Mouse (Mus musculus) left cerebral cortex, postnatal 14 days (tissue): ENCODE data around the gene Impdh1. TPM values are rescaled to one million over a fixed set of nuclear protein-coding genes. Genes with fewer than 3 reads are reported as not detected.

Experiments
- DNase-seq, 2 experiments: peaks; one replicate each; pipeline ENCODE4 v3.0.0; 2021 to 2022; ENCODE audit warnings: low spot score in 2 of 2, mixed read lengths in 1 of 2
- intact Hi-C: fragments of 180-260 bp; cut with DNase I; formaldehyde crosslinking; loops from one replicate; pipeline ENCODE4 v1.15.1; 2025
- total RNA-seq, 2 experiments: library from RNA; stranded (reverse); gene quantifications; 2 replicates each; pipeline ENCODE4 v1.2.3; 2021

Gene Impdh1
- total RNA-seq, 2 experiments from 2014 or later, result 86.5 to 99.2 TPM

DNA sequence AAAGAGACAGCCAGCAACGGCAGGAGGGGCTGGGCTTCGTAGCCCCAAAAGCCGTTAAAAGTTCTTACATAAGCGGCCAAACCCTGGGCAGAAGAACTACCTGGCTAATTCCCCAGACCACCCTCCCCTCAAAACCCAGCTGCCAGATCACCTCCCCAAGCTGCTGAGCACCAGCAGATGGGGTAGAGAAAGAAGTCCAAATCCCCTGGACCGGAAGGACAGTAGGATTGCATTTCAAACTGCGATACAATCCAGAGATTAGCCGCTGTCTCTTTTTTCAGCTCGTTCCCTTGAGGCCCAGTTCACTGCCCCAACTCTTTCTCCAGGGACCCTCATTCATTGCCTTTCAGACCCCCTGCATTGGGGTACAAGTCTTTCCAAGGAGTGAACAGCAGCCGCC is 983 bp downstream of the Impdh1 start:
- no peak for DNase-seq
- intact Hi-C loops, result no loop called here

DNA sequence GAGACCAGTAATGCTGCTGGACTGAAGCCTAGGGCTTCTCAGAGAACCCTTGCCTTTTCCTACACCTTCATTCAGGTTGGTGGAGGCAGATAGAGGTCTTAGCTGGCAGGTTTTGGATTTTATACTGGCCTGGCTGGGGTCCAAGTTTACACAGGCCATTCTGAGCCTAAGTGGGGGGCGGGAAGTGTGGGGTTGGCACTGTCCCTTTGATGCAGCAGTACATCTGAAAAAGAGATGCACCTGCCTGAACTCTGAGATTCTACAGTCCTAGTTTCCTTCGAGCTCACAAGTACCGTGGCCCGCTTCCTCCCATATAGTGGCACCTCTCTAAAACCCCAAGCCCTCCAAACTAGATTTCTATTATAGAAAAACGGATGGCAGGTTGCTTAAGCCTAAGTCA is 1.4 kb downstream of the Impdh1 start:
- no peak for DNase-seq
- intact Hi-C loops, result no loop called here

DNA sequence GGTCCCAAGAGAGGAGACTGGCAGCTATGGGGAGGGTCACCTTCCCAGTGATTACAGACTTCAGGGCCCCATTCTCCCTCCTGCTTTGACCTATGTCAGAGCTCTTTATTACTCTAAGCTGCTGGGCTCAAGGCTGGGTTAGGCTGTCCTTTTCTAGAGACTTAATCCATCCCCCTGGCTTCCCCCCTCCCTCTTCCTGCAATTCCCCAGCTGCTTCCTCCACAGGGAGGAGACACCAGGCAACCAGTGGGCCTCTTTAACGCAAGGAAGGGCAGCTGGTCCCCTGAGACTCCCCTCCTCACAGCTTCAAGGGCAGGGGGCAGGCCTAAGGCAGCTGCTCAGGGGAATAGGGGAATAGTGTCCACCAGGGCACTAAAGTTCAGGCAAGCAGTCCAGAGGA is 1.9 kb downstream of the Impdh1 start:
- DNase-seq, result no peak

DNA sequence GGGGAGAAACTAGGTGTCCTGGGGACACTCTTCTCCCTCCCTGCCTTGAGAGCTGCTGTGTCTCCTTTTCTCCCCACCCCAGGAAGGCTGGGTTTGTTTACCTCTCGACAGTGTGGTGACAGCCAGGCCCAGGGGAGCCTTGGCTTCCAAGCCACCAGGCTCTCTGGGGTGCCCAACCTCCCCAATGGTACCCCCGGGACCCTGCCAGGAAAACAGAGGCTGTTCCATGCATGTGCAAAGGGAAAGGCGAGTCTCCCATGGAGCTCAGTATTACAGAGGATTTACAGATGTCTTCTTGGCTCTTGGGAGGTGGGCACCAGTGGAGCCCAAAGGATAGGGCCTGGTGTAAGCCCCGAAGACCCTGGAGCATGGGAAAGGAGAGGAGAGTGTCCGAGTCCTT is 2.7 kb downstream of the Impdh1 start:
- intact Hi-C loops, result no loop called here
- no peak for DNase-seq

More for the DNA sequence above, 1.9 kb downstream of the Impdh1 start:
- intact Hi-C loops, result no loop called here

DNA sequence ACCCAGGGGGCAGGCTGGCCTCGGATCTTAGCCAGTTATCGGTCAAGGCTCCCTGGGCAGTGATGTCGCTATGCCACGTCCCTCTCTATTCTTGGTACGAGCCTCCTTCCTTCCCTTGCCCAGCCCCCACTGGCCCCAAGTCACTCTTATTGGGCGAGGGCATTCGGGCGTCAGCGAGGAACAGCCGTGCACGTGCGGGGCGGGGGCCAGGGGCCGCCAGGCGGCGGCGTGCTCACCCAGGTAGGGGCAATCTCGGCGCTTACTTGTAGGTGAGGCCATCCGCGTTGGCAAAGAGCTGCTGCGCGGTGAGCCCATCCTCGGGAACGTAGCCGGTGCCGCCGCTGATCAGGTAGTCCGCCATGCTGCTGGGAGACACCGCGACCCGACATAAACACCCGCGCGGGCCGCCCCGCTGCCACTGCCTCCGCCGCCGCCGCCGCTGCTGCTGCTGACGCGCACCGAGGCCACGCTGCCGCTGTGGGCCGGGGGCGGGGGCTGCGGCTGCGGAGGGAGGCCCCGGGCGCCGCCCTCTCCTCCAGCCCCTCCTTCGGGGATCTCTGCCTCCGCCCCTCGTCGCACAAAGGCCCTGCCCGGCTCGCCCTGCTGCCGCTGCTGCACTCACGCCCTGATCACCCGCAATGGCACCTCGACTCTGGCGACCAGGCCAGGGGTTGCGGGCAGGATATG is 4.2 kb downstream of the Impdh1 start:
- intact Hi-C loops, result no loop called here

DNA sequence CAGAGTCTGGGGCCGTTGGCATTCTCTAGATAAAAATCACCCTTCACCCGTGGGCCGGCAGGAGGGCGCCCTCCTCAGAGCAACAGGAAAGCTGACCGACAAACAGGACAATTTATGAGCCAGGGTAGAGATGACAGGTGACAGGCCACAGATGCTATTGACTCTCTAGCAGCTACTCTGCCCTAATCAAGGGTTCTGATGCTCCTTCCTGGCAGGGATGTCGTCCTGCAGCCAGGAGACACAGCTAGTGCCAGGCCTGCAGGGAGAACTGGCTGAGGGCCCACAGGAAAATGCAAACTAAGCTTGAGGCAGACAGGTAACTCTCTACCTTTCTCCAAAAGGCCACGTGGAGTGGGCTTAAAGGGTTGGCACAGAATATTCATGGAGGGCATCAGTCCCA is 5.0 kb downstream of the Impdh1 start:
- intact Hi-C loops, result no loop called here
- no peak for DNase-seq

More for the DNA sequence above, 4.2 kb downstream of the Impdh1 start:
- peak; percentile 64 to 71 for DNase-seq

DNA sequence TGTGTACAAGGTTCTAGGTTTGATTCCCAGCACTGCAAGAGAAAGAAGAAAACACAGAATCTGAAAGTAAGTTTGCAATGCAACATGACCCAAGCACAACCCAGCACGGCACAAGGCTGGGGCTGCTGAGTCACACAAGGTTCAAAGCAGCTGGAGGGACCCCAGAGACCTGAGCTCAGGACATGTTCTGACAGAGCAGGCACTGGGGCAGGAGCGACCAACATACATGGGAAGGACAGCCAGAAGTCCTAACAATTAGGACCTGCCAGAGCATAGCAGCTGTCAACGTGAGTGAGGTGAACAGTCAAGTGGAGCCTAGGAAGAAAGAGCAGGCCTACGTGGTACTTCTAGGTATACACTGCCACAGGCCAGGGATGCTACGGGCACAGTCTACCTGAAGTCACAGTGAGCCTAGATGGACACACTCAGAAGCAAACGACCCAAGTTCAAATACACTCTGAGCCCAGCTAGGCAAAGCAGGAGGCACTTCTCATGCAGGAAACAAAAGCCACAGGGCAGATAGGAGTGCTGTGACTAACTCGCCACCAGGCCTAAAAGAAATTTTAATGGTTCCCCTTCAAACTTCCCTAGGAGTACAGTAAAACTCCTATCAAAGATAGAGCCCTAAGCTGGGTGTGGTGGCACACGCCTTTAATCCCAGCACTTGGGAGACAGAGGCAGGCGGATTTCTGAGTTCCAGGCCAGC is 5.8 kb downstream of the Impdh1 start:
- intact Hi-C loops, result no loop called here
- DNase-seq, result no peak

DNA sequence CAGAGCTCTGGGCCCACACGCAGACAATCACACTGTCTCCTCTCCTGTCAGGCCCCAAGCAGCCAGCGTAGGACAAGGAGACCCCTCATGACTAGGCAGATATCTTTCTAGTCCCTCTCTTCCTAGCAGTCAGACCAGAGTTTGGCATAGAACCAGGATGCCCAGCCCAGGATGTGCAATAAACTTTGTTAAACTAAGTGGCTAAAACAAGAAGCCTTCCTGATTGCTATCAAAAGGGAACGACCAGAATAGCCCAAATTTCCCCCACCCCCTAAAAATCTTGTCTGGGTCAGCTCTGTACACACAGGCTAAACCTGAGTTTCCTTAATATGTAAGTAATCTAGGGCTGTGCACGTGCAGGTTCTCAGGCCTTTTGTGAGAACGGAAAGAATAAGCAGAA is 8.0 kb downstream of the Impdh1 start:
- DNase-seq, result no peak
- intact Hi-C loops, result no loop called here

DNA sequence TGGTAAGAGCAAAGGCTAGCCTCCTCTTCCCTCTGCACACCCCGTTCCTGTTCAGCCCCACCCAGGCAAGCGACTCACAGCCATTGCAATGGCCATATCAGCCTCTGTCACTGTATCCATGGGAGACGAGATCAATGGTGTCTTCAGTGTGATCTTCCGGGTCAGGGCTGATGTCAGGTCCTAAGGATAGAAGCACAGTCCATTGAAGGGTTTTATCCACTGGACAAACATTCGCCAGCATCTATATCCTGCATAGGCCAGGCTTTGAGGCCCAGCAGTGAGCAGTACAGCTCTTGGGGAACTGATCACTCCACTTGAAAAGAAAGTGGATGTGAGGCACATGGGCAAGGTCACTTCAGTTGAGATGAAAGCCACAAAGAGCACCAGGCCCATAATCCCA is 9.1 kb downstream of the Impdh1 start:
- intact Hi-C loops, result no loop called here
- no peak for DNase-seq

DNA sequence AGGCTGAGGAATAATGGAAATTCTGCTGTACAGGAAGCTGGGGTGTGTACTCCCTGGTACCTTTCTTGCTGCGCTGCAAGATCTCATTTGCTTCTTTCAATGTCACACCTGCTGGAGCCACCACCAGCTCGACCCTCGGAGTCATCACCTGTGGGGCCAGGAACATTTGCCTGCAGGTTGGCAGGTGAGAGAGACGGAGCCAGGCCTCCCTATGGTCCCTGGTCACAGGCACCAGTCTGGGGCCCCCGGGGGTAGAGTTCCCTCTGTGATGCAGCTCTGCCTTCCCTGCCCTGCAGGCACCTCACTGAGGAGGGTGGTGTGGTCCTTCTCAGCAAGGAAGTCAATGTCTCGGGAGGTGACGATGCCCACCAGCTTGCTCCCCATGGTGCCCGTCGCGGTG is 10.2 kb downstream of the Impdh1 start:
- DNase-seq, result no peak
- intact Hi-C loops, result no loop called here

DNA sequence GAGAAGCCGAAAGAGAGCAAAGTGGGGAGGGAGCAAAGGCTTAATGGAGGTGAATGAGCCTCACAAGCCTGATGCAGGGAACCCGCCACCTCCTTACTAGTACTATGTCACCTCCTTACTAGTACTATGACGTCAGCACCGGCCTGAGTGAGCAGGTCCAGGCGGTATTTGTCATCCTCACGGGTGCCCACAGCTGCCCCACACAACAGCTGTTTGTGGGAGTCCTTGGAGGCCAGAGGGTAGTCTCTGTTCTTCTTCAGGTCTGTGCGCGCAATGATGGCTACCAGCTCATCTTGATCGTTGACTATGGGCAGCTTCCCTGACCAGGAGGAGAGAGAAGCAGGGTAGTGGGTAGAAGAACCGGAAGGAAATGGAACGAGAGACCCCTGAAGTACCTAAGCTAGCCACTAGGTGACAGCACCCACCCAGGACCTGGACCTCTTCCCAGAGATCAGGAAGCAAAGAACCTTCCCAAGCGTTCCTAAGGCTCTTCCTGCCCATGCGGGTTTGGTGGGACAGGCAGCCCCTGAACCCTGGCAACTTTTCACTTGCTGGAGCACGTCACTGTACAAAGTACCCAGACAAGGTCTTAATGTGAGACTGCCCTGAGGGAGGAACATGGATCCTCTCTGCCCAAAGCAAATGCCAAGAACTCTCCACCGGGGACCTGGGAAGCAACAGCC is 11.1 kb downstream of the Impdh1 start:
- peak in 1 of 2 experiments; percentile 65 for DNase-seq
- intact Hi-C loops, result loop anchor here (1.0 kb wide), 1 partner anchor 74 kb away; the partner anchor contains the start of gene Fam71f2

DNA sequence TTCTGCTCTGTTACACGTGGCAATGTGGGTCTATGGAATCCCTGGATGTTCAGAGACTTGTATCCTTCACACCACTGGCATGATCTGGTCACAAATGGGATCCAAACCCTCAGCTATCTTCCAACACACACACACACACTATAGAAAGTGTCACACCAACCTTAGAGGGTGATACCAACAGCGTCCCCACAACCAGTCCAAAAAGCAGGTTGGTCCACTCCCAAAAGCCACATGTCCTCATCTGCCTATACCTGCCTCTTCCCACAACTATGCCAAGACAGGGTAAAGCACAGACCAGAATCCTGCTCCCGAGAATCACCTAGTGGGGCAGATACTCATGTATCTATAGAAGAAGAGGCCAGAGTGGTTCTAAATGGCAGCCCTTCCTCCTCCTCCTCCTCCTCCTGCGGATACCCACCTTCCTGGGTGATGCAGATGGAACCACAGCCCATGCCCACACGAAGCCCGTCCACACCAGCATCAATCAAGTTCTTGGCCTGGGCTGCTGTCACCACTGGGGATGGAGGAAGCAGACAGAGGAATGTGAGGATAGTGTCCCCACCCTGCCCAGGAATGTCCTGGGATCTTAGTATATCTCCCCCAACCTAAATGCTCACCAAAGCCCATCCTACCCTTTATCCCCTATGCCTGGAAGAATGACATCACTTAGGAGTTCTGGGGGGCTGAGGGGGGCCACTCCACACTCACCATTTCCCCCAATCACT is 12.1 kb downstream of the Impdh1 start:
- no peak for DNase-seq
- intact Hi-C loops, result no loop called here

DNA sequence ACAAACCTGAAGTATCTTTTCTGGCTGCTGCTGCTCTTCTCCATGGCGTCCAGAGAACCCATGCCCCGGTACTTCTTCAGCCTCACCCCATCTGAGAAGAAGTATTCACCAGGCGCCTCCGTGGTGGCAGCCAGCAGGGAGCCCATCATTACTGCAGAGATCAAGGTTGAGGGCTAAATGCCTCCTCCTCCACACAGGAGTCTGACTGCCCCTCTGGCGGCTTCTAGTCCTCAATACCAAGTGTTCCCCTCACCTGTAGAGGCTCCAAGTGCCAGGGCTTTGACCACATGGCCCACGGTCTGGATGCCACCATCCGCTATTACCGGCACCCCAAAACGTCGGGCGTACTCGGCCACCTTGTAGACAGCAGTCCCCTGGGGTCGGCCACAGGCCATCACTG is 13.1 kb downstream of the Impdh1 start:
- no peak for DNase-seq
- intact Hi-C loops, result no loop called here

DNA sequence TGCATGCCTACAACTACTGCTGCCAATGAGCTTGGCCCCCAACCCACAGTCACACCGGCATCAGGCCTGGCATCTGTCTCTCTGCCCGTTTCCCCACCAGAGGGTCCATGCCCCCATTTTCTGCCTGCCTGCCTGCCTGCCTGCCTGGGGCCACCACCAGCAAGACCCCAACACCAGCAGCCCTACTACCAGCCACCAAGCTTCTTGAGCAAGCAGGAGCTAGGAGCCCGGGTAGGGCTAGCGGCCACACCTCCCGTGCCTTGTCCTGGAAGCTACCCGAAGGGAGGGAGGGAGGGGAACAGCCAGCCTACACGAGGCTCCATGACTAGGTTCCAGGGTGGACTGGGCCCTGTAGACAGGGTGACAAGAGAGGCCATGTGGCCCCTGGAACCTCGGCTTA is 14.2 kb downstream of the Impdh1 start:
- no peak for DNase-seq
- intact Hi-C loops, result no loop called here

DNA sequence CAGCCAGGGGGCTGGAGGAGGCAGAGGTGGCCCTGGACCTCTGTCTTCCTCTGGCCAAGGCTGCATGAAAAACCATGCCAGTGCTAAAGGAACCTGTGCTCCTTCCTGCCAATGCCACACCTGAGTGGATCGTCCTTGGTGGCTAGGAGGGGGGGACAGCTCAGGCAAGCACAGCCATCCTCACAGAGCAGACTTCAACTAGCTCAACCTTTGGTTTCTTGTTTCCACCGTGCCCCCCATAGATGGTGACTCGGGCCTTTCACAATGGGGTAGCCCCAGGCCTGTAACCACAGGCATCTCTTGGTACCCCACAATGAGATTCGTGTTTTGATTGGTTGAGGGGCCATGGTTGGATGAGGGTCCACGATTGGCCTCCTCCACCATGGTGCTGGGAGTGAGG is 14.8 kb downstream of the Impdh1 start:
- intact Hi-C loops, result no loop called here
- no peak for DNase-seq

DNA sequence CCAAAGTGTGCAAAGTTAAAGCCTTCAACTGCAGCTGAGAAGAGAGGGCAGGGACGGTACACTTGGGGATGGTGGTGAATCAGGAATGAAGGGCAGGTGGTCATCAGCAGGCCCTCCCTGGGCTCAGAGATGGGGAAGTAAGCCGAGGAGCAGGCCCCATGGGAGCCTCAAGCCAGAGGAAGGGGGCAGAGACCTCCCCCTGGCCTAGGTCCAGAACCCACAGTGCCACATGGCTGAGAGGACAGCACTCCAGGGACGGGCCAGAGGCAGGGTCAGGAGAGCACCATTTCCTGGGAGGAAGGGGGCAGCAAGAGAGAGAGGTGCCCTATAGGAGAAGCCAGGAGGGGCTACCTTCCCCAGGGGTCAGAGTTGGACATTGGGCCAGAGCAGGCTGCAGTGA is 15.7 kb downstream of the Impdh1 start:
- no peak for DNase-seq
- intact Hi-C loops, result no loop called here

DNA sequence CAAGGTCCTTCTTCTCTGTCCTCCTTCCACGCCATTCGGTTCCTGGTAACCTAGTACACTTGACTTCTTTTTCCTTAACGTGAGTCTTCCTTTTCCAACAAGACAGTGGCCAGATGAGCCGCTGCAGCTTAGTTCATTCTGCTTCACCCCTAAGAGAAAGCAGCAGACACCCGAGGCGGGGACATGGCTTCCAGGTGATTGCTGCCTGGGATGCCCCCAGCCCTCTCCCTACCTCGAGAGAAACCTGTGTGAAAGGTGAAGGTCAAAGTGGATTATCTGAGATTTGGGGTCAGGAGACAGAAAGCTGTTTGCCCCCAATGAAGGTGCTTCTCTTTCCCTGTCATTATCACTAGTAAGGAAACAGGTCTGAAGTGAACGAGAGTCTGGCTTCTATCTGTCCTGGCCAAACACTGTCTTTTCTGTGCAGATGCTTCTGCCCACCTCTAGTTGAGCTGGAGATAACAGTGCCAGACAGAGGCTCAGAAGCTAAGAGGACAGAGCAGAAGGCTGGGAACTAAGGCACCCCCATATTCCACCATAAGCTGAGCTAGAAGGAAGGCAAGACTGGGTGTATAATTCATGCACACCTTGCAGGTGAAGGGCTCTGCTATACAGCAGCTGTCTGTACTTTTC is 16.8 kb downstream of the Impdh1 start:
- intact Hi-C loops, result no loop called here
- no peak for DNase-seq

DNA sequence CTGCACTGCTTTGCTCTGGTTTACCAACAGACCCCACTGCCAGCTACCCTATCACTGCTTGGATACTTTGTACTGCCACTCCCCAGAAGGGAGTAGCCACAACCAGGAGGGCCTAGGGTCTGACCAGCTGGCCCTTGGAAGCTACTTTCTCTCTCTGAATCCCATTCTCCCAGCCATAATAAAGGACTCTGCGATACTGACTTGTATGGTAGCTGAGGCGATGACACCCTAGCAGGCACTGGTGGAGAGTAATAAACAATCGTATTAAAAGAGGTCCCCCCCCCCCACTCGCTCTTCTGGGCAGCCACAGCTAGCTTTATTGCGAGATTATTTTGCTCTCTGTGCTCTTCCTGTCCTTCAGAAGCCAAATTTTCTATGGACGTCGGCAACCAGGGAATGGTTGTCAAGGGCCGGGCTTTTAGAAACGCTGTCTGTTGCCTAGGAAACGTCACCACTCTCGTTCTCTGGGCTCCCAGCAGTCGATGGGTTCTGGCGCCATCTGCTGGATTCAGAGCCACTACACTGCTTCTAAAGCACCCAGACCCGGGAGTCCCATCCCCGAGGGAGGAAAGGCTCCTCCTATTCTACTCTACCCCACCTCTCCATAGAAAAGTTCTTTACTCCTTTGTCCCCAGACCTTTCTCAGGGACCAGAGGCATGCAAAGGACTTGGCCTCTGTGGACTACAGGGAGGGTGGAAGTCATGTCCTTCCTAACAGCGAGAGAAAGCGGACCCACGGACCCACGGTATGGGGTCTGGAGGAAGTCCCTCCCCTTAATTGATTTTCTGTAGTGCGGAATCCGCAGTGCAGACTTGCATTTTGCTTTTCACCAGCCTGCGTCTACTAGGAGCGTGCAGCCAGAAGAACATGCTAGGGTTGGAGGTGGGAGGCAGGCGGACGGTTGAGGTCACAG is 17.6 kb downstream of the Impdh1 start:
- intact Hi-C loops, result loop anchor here (1.0 kb wide), 1 partner anchor 32 kb away; no protein-coding TSS in a partner anchor

More for the DNA sequence above, 17.6 kb downstream of the Impdh1 start:
- DNase-seq, result peak; percentile 96 to 97
